ENCODE assay signal across 9 mouse cellular contexts in genomic region chr14:48172026-48172425, GRCm38 (mm10). TPM values are rescaled to one million over a fixed set of nuclear protein-coding genes. Genes with fewer than 3 reads are reported as not detected.
DNase-seq lines count a peak whose midpoint lies in the region; ATAC-seq and TF ChIP-seq lines count a peak whose summit lies in the region.
"Had no signal": no experiment of that assay in that cellular context is flagged by ENCODE, and none has a peak within 500 bp of the region (broad histone marks: within the 10 kb centered on the region; RNA-seq: fewer than 3 reads in every experiment).

No protein-coding gene starts in this region.

- 41% methylated on average over 8 of the region's 8 CpGs for WGBS in kidney, adult 2 months
- WGBS in forebrain, embryonic 16.5 days, result 10% methylated on average over 8 of the region's 8 CpGs
- 13% methylated on average over 8 of the region's 8 CpGs for WGBS in hindbrain, postnatal 0 days
- 13% methylated on average over 8 of the region's 8 CpGs for WGBS in midbrain, embryonic 13.5 days

- ATAC-seq in forebrain, embryonic 16.5 days, result peak; percentile 81
- 0 out of 2 replicates have a peak, but pooled peaks have one; percentile 59 for ATAC-seq in hindbrain, postnatal 0 days
- peak; percentile 90 for ATAC-seq in midbrain, embryonic 13.5 days

- no peak overlapping the region for H3K4me3 ChIP-seq in kidney, adult 2 months (ENCODE audit: insufficient read depth, low read depth, low read length)
- H3K4me3 ChIP-seq in forebrain, embryonic 16.5 days (replicated peaks; ENCODE audit: low read length), result no peak overlapping the region
- H3K4me3 ChIP-seq in hindbrain, postnatal 0 days (ENCODE audit: low read length), result no peak overlapping the region
- no peak overlapping the region for H3K4me3 ChIP-seq in midbrain, embryonic 13.5 days (replicated peaks)
- H3K4me3 ChIP-seq: liver, embryonic 15.5 days had no signal

- no peak for TF ChIP-seq CTCF in kidney, adult 2 months (conservative IDR thresholded peaks at IDR 0.05; ENCODE audit: insufficient read depth, insufficient read length, low read depth, low read length)
- TF ChIP-seq CTCF in hindbrain, postnatal 0 days (IDR thresholded peaks at IDR 0.05; ENCODE audit: low read depth), result no peak

- no peak overlapping the region for H3K27ac ChIP-seq in kidney, adult 2 months (ENCODE audit: insufficient read depth, low read depth, low read length)
- no peak overlapping the region for H3K27ac ChIP-seq in forebrain, embryonic 16.5 days (ENCODE audit: low read length)
- H3K27ac ChIP-seq in hindbrain, postnatal 0 days, result no peak overlapping the region
- peak overlapping the region; percentile 73; the same call in 1 of the 2 replicates for H3K27ac ChIP-seq in midbrain, embryonic 13.5 days
- H3K27ac ChIP-seq: liver, embryonic 15.5 days had no signal

- no peaks in the 10 kb centered on the region for H3K36me3 ChIP-seq in kidney, adult 2 months (ENCODE audit: control insufficient read depth, insufficient read depth, low read length)
- H3K36me3 ChIP-seq in forebrain, embryonic 16.5 days (ENCODE audit: control insufficient read depth, insufficient read depth), result no peaks in the 10 kb centered on the region
- no peaks in the 10 kb centered on the region for H3K36me3 ChIP-seq in hindbrain, postnatal 0 days (ENCODE audit: insufficient read depth, low read length)
- no peaks in the 10 kb centered on the region for H3K36me3 ChIP-seq in midbrain, embryonic 13.5 days
- H3K36me3 ChIP-seq: liver, embryonic 15.5 days had no signal

- DNase-seq in kidney, postnatal 14 days, result peak; percentile 29
- no peak for DNase-seq in kidney, adult 2 months
- no peak for DNase-seq in hindbrain, postnatal 0 days (ENCODE audit: low spot score)
- DNase-seq in testis, postnatal 14 days (ENCODE audit: low spot score), result no peak
- no peak for DNase-seq in adrenal gland, postnatal 4 days (ENCODE audit: low spot score in 2 of 2)

- H3K27me3 ChIP-seq in kidney, adult 2 months (replicated peaks; ENCODE audit: control insufficient read depth, insufficient read depth, low read length), result no peaks in the 10 kb centered on the region
- H3K27me3 ChIP-seq in forebrain, embryonic 16.5 days (replicated peaks; ENCODE audit: control insufficient read depth, insufficient read depth, low read length), result no peaks in the 10 kb centered on the region
- H3K27me3 ChIP-seq in hindbrain, postnatal 0 days (ENCODE audit: insufficient read depth, low read length), result no peaks in the 10 kb centered on the region
- H3K27me3 ChIP-seq in midbrain, embryonic 13.5 days, result no peaks in the 10 kb centered on the region
- H3K27me3 ChIP-seq: liver, embryonic 15.5 days had no signal

- H3K4me1 ChIP-seq in kidney, adult 2 months (ENCODE audit: control insufficient read depth, insufficient read depth, low read length), result peaks cover 2% of the 10 kb centered on the region; the same call in 1 of the 2 replicates
- peaks cover 10% of the 10 kb centered on the region for H3K4me1 ChIP-seq in forebrain, embryonic 16.5 days (replicated peaks; ENCODE audit: control insufficient read depth, insufficient read depth, low read length)
- peaks cover 3% of the 10 kb centered on the region; the same call in 1 of the 2 replicates for H3K4me1 ChIP-seq in hindbrain, postnatal 0 days (ENCODE audit: insufficient read depth, low read length)
- peaks cover 25% of the 10 kb centered on the region for H3K4me1 ChIP-seq in midbrain, embryonic 13.5 days (replicated peaks)
- H3K4me1 ChIP-seq: liver, embryonic 15.5 days had no signal

- no peak overlapping the region for H3K9ac ChIP-seq in forebrain, embryonic 16.5 days (replicated peaks; ENCODE audit: low read depth, low read length)
- no peak overlapping the region for H3K9ac ChIP-seq in hindbrain, postnatal 0 days (replicated peaks; ENCODE audit: low read length)
- H3K9ac ChIP-seq in midbrain, embryonic 13.5 days (replicated peaks), result no peak overlapping the region
- H3K9ac ChIP-seq: liver, embryonic 15.5 days had no signal

- H3K4me2 ChIP-seq in forebrain, embryonic 16.5 days (ENCODE audit: low read length), result no peak overlapping the region
- H3K4me2 ChIP-seq in hindbrain, postnatal 0 days (ENCODE audit: low read depth, low read length), result no peak overlapping the region
- H3K4me2 ChIP-seq in midbrain, embryonic 13.5 days (replicated peaks), result no peak overlapping the region
- H3K4me2 ChIP-seq: liver, embryonic 15.5 days had no signal

- TF ChIP-seq POLR2A in kidney, adult 2 months (IDR thresholded peaks at IDR 0.05; ENCODE audit: low read depth, low read length), result no peak

- no peaks in the 10 kb centered on the region for H3K9me3 ChIP-seq in forebrain, embryonic 16.5 days (ENCODE audit: control insufficient read depth, low read length)
- no peaks in the 10 kb centered on the region for H3K9me3 ChIP-seq in hindbrain, postnatal 0 days (ENCODE audit: low read length)
- no peaks in the 10 kb centered on the region for H3K9me3 ChIP-seq in midbrain, embryonic 13.5 days
- H3K9me3 ChIP-seq: liver, embryonic 15.5 days had no signal

RNA-seq across cellular contexts. Expression of gene Peli2, which starts 51.4 kb away (rescaled TPM):
- 31.7 and 37.6 TPM in 2 replicates for polyA plus RNA-seq in kidney, adult 2 months (2012; rRNA removed)
- polyA plus RNA-seq in forebrain, embryonic 16.5 days (2015; fragmentation: Nextera tagmentation; extraction: Ambion mirVana), result 9.5 and 10.5 TPM in 2 replicates
- 38.8 and 63.6 TPM in 2 replicates for total RNA-seq in hindbrain, postnatal 0 days (2014; rRNA removed)
- 15.1 and 16.5 TPM in 2 replicates for polyA plus RNA-seq in hindbrain, postnatal 0 days (2015; fragmentation: Nextera tagmentation; extraction: Ambion mirVana)
- 7.1 and 8.3 TPM in 2 replicates for polyA plus RNA-seq in midbrain, embryonic 13.5 days (2015; fragmentation: Nextera tagmentation; extraction: Ambion mirVana)
- 10 to 100 TPM; 22.9 to 25.1 TPM for total RNA-seq in adrenal gland, postnatal 4 days (2021)
- total RNA-seq: MEL had no signal
